Mouse (Mus musculus): ENCODE data around the gene Wwc1.

GRCm38 (mm10) chr11:35864981-35865604 is 115.2 kb downstream of the Wwc1 start:
- no peak for TF ChIP-seq CTCF (IDR thresholded peaks at IDR 0.05; ENCODE audit: borderline replicate concordance, insufficient read depth, low read depth, low read length)
- no peak for TF ChIP-seq POLR2A (IDR thresholded peaks at IDR 0.05; ENCODE audit: borderline replicate concordance, insufficient read depth, low read length)

Measured in cerebellum, adult 2 months (tissue).